Mouse (Mus musculus): ENCODE measurements around the gene Adamts3. TPM values are rescaled to one million over a fixed set of nuclear protein-coding genes. Genes with fewer than 3 reads are reported as not detected.

Adamts3 gene
- polyA plus RNA-seq, 1 experiment from 2014 or later, result 3.7 TPM

DNA sequence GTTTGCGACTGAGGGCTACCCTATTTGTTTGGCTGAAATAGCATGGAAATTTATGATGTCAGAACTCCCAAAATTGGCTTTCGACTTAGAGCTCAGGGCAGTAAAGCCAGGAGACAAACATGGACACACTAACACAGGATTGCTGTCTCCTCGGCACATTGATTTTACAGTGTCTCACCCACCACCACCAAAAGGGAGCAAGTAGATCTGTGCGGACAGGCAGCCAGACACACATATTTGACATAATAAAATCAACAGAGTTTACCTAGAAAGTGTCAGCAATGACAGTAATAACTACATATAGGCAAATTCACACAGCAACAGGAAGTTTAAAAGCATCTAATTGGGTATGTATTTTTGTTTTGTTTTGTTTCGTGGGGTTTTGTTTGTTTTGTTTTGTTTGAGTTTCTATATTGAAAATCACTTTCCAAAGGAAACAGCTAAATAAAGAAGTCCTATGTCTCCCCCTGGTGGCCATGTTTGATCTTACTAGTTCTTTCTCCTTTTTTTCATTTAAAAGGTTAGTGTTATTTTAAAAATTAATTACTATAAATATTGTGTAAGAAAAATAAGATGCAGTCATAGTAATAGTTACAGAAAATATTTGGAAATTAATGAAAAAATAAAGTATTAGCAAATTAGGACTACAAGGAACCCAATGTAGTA, 203.1 kb downstream of the Adamts3 start:
- no peaks in the 10 kb centered on the region for H3K9me3 ChIP-seq
- no peaks in the 10 kb centered on the region for H3K27me3 ChIP-seq (replicated peaks)
- H3K4me3 ChIP-seq, result no peak overlapping the region
- H3K27ac ChIP-seq, result no peak overlapping the region
- no peaks in the 10 kb centered on the region for H3K4me1 ChIP-seq
- H3K9ac ChIP-seq, result no peak overlapping the region
- H3K36me3 ChIP-seq (replicated peaks), result no peaks in the 10 kb centered on the region
- no peak for ATAC-seq (replicated peaks)
- H3K4me2 ChIP-seq, result no peak overlapping the region
- 66% methylated on average over 5 of the region's 5 CpGs for WGBS

GRCm38 (mm10) chr5:89678148-89678547, 205.0 kb downstream of the Adamts3 start:
- no peak overlapping the region for H3K4me2 ChIP-seq
- 92% methylated on average over 4 of the region's 4 CpGs for WGBS
- no peak for ATAC-seq (replicated peaks)
- no peaks in the 10 kb centered on the region for H3K36me3 ChIP-seq (replicated peaks)
- H3K9ac ChIP-seq, result no peak overlapping the region
- H3K9me3 ChIP-seq, result no peaks in the 10 kb centered on the region
- no peak overlapping the region for H3K4me3 ChIP-seq
- H3K4me1 ChIP-seq, result no peaks in the 10 kb centered on the region
- H3K27ac ChIP-seq, result no peak overlapping the region
- no peaks in the 10 kb centered on the region for H3K27me3 ChIP-seq (replicated peaks)

DNA sequence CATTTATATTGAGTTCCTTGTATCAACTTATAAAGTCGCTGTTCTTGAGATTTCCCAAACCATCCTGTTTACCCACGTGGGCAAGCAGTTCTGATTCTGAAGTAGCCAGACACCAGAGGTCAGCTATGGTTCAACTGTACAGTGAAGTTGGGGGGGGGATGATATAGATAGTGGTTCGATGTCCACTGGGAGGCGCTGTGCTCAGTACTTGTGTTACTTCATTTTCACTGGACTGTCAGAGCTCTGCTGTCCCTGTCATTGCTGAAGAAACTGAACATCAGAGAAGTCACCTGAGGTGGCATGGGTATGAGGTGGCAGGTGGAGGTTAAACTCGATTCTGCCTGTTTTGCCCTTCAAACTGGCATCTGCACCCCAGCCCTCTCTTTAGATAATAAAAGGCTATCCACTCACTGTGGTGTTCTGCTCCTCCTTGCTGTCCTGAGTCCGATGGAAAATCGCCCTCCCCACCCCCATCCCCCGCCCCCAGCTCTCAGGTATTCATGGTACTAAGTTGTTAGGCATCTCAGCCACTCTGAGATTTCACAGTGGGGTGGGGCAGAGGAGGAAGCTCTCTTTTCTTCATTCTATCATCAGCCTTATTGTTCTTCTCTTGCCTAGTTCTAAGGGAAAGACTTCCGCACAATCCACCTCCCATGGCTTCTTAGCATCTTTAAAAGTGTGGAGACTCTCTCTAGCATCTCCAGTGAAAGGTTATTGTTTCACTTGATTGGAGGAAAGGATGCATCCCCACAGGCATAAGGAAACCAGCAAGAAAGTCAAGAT, 208.9 kb downstream of the Adamts3 start:
- no peak for ATAC-seq (replicated peaks)
- H3K4me1 ChIP-seq, result no peaks in the 10 kb centered on the region
- WGBS, result 83% methylated on average over 9 of the region's 9 CpGs
- no peak overlapping the region for H3K4me3 ChIP-seq
- H3K36me3 ChIP-seq (replicated peaks), result no peaks in the 10 kb centered on the region
- no peak overlapping the region for H3K27ac ChIP-seq
- no peak overlapping the region for H3K9ac ChIP-seq
- no peak overlapping the region for H3K4me2 ChIP-seq
- no peaks in the 10 kb centered on the region for H3K9me3 ChIP-seq
- no peaks in the 10 kb centered on the region for H3K27me3 ChIP-seq (replicated peaks)

- H3K4me1 ChIP-seq, result no peaks in the 10 kb centered on the region
- H3K9me3 ChIP-seq, result no peaks in the 10 kb centered on the region
- no peak overlapping the region for H3K4me2 ChIP-seq
- WGBS, result 76% methylated on average over 4 of the region's 4 CpGs
- no peak overlapping the region for H3K4me3 ChIP-seq
- H3K27ac ChIP-seq, result no peak overlapping the region
- H3K27me3 ChIP-seq (replicated peaks), result no peaks in the 10 kb centered on the region
- no peak for ATAC-seq (replicated peaks)
- no peak overlapping the region for H3K9ac ChIP-seq
- no peaks in the 10 kb centered on the region for H3K36me3 ChIP-seq (replicated peaks)
Measured at GRCm38 (mm10) chr5:89672950-89673349, 210.2 kb downstream of the Adamts3 start.

DNA sequence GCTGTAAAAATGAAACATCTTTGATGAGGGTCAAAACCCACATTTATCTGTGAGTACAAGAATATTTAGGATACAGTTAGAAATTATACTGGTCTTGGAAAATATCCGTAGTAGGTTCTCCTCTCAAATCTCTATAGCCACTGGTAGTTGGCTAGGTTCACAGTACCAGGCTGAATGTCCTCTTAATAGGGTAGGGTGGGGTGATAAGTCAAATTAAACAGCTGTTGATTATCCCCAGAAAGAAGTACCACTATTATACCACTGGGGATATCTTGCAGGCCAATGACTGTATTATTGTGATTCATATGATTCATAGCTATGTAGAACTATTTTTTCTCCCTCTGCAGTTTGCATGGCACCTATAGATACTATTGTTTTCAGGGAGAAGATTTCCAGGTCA, 228.8 kb downstream of the Adamts3 start:
- no peaks in the 10 kb centered on the region for H3K36me3 ChIP-seq (replicated peaks)
- 87% methylated on average over 1 of the region's 1 CpGs for WGBS

GRCm38 (mm10) chr5:89653862-89654261, 229.3 kb downstream of the Adamts3 start:
- 89% methylated on average over 2 of the region's 2 CpGs for WGBS
- Histone ChIP-seq H3K4me1 (no peaks in the 10 kb centered on the region), H3K4me3 (no peak overlapping the region), H3K4me2 (no peak overlapping the region), H3K9me3 (no peaks in the 10 kb centered on the region), H3K36me3 (replicated peaks) (no peaks in the 10 kb centered on the region), H3K9ac (no peak overlapping the region), H3K27me3 (replicated peaks) (no peaks in the 10 kb centered on the region), H3K27ac (no peak overlapping the region)
- ATAC-seq (replicated peaks), result no peak

More for the DNA sequence above, 228.8 kb downstream of the Adamts3 start:
- ATAC-seq (replicated peaks), result no peak
- no peak overlapping the region for H3K27ac ChIP-seq
- H3K4me1 ChIP-seq, result no peaks in the 10 kb centered on the region
- no peak overlapping the region for H3K9ac ChIP-seq
- H3K9me3 ChIP-seq, result no peaks in the 10 kb centered on the region
- H3K4me2 ChIP-seq, result no peak overlapping the region
- H3K4me3 ChIP-seq, result no peak overlapping the region
- H3K27me3 ChIP-seq (replicated peaks), result no peaks in the 10 kb centered on the region

GRCm38 (mm10) chr5:89646940-89647339, 236.2 kb downstream of the Adamts3 start:
- Histone ChIP-seq H3K9me3 (no peaks in the 10 kb centered on the region), H3K9ac (no peak overlapping the region), H3K27ac (no peak overlapping the region), H3K4me2 (no peak overlapping the region), H3K4me1 (no peaks in the 10 kb centered on the region), H3K27me3 (replicated peaks) (no peaks in the 10 kb centered on the region), H3K4me3 (no peak overlapping the region), H3K36me3 (replicated peaks) (no peaks in the 10 kb centered on the region)
- ATAC-seq (replicated peaks), result no peak

DNA sequence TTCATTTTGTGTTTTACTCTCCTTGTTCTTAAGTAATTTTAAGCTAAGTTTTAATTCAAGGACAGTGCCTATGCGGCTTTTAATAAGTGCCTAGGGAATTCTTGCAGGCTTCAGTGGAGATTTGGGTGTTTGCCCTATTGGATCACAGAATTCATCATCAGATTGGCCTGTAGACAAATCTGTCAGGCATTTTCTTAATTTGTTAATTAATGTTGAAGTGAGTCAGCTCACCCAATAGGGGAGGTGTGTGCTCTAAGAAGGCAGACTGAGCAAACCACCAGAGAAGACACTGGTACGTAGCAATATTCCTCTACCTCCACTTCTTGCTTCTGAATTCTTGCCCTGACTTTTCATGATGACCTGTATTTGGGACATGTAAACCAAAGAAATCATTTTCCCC, 247.7 kb downstream of the Adamts3 start:
- H3K4me1 ChIP-seq, result no peaks in the 10 kb centered on the region
- no peak overlapping the region for H3K4me2 ChIP-seq
- no peak overlapping the region for H3K27ac ChIP-seq
- 80% methylated on average over 2 of the region's 2 CpGs for WGBS
- no peak for ATAC-seq (replicated peaks)
- no peaks in the 10 kb centered on the region for H3K36me3 ChIP-seq (replicated peaks)
- no peak overlapping the region for H3K9ac ChIP-seq
- no peaks in the 10 kb centered on the region for H3K9me3 ChIP-seq
- no peaks in the 10 kb centered on the region for H3K27me3 ChIP-seq (replicated peaks)
- H3K4me3 ChIP-seq, result no peak overlapping the region

DNA sequence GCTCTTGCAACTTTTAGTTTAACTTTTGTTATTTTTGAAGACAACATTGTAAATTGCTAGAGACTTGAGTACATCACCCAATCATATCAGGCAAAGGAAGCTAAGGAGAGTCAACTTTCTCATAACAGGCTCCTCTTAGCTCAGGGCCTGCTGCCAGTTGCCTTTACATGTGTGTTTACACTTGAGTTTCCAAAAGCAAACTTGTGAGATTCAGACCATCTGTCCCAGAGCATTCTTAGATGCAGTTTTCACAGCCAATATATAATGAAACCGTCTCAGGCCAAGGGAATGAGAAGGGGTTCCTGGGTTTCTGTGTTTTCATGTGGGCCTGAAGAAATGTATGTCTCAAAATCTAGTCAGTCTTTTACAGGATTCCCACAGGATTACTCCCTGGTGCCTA, 251.5 kb downstream of the Adamts3 start:
- no peak overlapping the region for H3K27ac ChIP-seq
- H3K27me3 ChIP-seq (replicated peaks), result no peaks in the 10 kb centered on the region
- H3K9me3 ChIP-seq, result no peaks in the 10 kb centered on the region
- H3K4me1 ChIP-seq, result no peaks in the 10 kb centered on the region
- no peaks in the 10 kb centered on the region for H3K36me3 ChIP-seq (replicated peaks)
- H3K4me3 ChIP-seq, result no peak overlapping the region
- 83% methylated on average over 1 of the region's 1 CpGs for WGBS
- no peak overlapping the region for H3K9ac ChIP-seq
- H3K4me2 ChIP-seq, result no peak overlapping the region
- ATAC-seq (replicated peaks), result no peak
